Mouse (Mus musculus) cerebellum, postnatal 10 days (tissue): ENCODE measurements around the gene H2-Ab1.
"Not testable (repeated sequence)": the region's sequence is repeated elsewhere in the genome, so short reads cannot be mapped to it uniquely, and the experiment has no call there.

Source experiments
- DNase-seq, 2 experiments: peaks; one replicate each; pipeline ENCODE4 v3.0.0; 2021; ENCODE audit warnings: mixed read lengths in 2 of 2

H2-Ab1 gene

GRCm38 (mm10) chr17:34257594-34258375 lies at the start of gene H2-Ab1:
TSS of gene H2-Ab1 (plus strand) at chr17:34257689.
- DNase-seq = peak; percentile 82 to 84

- DNase-seq = peak in 1 of 2 experiments; percentile 1
Observed at GRCm38 (mm10) chr17:34207866-34208265, 49.6 kb upstream of the H2-Ab1 start.

- peak in 1 of 2 experiments; percentile 0 for DNase-seq
Observed at GRCm38 (mm10) chr17:34208421-34208820, 49.1 kb upstream of the H2-Ab1 start.

GRCm38 (mm10) chr17:34209680-34210079 lies 47.8 kb upstream of the H2-Ab1 start:
- DNase-seq = no peak

DNA sequence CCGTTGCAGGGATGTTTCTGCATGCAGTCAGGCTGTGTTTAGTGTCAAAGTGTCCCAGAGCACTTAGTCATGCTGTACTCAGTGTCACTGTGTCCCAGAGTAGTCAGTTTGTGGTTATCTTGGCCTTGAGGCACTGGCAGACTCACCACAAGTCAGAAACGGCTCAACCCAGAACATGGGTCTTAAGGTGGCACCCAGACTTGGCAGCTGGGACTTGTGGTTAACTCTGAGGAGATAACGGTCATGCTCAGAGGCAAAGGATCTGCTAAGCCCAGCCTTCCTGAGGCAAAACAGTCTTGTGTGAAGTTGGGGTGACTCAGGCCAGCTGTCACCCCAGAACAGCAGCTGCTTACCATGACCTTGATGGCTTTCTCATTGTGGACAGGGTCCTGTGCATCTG lies 46.9 kb upstream of the H2-Ab1 start:
- DNase-seq = no peak

DNA sequence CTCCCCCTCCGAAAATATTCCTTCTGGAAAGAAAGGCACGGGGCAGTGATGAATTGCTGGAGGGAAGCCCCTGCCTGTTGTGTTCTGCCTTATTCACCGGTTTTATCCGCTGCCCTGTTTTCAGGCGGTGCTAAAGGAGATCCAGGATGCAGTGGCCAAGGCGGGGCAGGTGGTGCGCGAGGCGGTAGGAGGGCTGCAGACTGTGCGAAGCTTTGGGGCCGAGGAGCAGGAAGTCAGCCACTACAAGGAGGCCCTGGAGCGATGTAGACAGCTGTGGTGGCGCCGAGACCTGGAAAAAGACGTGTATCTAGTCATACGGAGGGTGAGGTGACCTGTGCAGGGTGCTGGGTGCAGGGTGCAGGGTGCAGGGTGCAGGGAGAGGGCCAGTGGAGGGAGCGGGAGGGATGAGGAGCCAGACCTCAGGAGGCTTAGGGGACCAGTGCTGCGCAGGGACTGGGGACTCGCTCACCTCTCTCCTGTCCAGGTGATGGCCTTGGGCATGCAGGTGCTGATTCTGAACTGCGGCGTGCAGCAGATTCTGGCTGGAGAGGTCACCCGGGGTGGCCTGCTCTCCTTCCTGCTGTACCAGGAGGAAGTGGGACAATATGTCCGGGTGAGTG lies 45.6 kb upstream of the H2-Ab1 start:
- DNase-seq = peak in 1 of 2 experiments; percentile 2

DNA sequence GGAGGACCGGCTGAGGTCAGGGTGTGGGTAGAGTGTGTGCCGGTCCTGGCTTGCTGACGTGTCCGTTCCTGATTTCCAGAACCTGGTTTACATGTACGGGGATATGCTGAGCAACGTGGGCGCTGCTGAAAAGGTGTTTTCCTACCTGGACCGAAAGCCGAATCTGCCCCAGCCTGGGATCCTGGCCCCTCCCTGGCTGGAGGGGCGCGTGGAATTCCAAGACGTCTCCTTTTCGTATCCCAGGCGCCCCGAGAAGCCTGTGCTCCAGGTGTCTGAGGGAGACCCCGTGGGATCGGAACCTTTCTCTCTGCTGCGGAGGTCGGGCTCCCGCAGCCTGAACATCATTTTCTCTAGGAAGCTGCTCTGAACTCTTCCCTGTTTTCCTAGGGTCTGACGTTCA lies 43.6 kb upstream of the H2-Ab1 start:
- no peak for DNase-seq

DNA sequence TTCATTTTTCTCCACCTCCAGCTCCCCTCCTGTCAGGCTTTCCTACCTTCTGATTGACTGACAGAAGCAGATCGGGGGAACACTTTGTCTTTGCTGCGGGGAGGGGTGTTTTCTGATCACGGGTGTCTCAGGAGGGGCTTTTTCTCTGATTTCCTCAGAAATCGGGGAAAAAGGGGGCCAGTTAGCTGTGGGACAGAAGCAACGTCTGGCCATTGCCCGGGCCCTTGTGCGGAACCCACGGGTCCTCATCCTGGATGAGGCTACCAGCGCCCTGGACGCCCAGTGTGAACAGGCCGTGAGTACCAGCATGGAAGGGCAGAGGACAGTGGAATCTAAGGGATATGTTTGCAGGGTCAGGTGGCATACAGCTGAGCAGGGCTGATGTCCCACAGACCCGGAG lies 42.3 kb upstream of the H2-Ab1 start:
- no peak for DNase-seq

DNA sequence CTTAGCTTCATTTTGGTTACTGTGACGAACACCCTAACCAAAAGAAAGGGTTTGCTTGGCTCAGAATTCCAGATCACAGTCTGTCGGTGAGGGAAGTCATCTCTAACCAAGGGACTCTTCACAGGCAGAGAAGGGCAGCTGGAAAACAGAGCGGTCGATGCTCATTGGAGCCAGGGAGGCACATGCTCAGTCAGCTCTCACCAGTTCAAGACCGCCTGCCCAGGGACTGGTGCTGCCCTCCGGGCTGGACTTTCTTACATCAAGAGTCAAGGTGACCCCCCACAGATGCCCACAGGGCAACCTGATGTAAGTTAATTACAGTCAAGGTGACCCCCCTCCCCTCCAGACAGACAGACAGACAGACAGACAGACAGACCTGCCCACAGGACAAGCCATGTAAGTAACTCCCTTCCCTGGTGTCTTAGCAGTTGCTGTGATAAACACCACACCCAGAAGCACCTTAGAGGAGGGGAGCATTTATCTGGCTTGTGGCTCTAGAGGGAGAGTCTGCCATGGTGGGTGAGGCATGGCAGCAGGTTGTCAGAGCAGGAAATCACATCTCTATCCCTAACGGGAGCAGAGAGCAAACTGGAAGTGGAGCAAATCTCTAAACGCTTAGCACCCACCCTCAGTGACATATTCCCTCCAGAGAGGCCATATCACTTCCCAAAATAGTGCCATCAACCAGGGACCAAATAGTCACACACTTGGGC lies 40.1 kb upstream of the H2-Ab1 start:
- DNase-seq = no peak

DNA sequence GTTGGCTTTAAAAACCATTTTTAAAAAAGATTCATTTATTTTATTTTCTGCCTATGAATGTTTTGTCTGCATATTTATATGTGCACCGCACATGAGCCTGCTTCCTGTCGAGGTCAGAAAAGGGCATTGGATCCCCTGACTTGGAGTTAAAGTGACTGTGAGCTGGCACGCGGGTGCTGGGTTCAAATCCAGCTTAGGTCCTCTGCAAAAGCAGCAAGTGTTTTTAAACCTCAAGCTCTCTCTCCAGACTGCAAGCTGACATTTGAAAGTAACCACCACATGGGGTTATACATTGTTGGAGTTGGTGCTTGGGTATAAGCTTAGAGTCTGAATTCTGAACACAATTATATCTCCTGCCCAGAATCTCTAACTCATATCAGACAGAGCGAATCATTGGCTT lies 39.5 kb upstream of the H2-Ab1 start:
- DNase-seq = no peak

GRCm38 (mm10) chr17:34218675-34219074 lies 38.8 kb upstream of the H2-Ab1 start:
- peak; percentile 64 to 65 for DNase-seq

GRCm38 (mm10) chr17:34219096-34219495 lies 38.4 kb upstream of the H2-Ab1 start:
- DNase-seq = peak; percentile 73 to 83

DNA sequence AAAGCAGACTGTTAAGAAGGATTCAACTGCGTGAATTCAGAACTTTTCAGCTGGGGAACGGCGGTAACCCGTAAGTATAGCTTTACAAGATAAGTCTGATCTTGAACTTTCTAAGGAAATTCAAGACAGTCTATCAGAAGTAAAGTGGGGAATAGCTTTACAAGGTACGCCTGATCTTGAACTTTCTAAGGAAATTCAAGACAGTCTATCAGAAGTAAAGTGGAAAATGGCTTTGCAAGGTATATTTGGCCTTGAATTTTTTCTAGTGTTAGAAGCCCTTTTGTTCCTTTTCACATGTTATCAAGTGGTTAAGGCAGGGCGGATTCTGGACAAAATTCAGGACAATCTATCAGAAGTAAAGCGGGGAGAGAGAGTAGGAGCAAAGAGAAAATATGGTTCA lies 37.7 kb upstream of the H2-Ab1 start:
- peak in 1 of 2 experiments; percentile 55 for DNase-seq

- DNase-seq = not testable (repeated sequence)
Observed at GRCm38 (mm10) chr17:34220401-34220800, 37.1 kb upstream of the H2-Ab1 start.

- no peak for DNase-seq
Observed at GRCm38 (mm10) chr17:34224816-34225215, 32.7 kb upstream of the H2-Ab1 start.

DNA sequence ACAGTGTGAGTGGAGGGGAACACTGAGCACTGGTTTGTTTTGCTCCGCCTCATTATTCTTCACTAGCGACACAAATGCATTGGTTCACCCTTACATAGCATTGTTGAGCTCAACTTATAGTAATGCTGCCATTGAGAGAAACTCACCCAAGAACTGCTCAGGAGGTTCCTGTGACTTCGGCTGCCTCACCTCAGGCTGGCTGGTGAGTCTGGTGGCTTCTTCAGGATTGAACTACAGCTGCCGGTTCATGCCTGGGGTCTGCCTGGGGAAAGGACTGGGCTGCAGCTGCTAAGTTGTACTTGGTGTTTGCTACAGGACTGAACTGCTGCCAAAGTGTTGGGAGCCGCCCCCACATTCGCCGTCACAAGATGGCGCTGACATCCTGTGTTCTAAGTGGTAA lies 32.1 kb upstream of the H2-Ab1 start:
- no peak for DNase-seq

DNA sequence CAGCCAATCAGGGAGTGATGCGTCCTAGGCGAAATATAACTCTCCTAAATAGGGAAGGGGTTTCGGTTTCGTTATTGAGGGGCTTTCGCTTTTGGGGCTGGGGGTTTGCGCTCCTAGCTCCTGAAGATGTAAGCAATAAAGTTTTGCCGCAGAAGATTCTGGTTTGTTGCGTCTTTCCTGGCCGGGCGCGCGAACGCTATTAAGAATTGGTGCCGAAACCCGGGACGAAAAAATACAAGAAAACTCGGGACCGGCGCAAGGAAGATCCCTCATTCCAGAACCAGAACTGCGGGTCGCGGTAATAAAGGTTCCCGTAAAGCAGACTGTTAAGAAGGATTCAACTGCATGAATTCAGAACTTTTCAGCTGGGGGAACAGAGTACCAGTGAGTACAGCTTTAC lies 31.6 kb upstream of the H2-Ab1 start:
- not testable (repeated sequence) for DNase-seq

GRCm38 (mm10) chr17:34230971-34231370 lies 26.5 kb upstream of the H2-Ab1 start:
- not testable (repeated sequence) for DNase-seq

GRCm38 (mm10) chr17:34232021-34232420 lies 25.5 kb upstream of the H2-Ab1 start:
- DNase-seq = not testable (repeated sequence)

GRCm38 (mm10) chr17:34234926-34235325 lies 22.6 kb upstream of the H2-Ab1 start:
- peak; percentile 81 to 82 for DNase-seq

DNA sequence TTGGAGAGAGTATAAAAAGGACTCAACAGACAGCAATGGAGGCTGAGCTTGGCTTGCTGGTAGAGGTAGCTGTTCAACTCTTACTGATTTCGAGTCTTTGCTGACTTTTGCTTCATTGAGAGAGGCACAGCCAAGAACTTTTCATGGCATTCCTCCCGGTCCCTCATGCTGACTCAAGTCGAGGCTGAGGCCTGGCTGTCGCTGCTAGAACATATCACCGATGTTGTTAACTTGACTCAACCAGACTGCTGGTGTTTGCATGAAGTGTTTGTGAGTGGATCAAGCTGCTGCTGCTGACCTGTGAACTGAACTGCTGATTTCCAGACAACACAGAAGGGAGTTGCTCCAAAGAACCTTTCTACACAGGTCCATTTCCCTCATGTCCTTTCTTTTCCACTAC lies 20.8 kb upstream of the H2-Ab1 start:
- DNase-seq = no peak

GRCm38 (mm10) chr17:34237741-34238140 lies 19.7 kb upstream of the H2-Ab1 start:
- DNase-seq = no peak

- peak; percentile 48 to 72 for DNase-seq
Observed at GRCm38 (mm10) chr17:34238706-34239105, 18.8 kb upstream of the H2-Ab1 start, which contains the start of gene H2-Ob. TSS of gene H2-Ob (plus strand) at chr17:34238903.
